Mouse (Mus musculus) hindbrain, embryonic 11.5 days (tissue): ENCODE measurements around the gene Enthd1. TPM values are rescaled to one million over a fixed set of nuclear protein-coding genes. Genes with fewer than 3 reads are reported as not detected.

ENCODE experiments used
- ATAC-seq: fragments of 200-750 bp; cut with Nextera tagmentation; 2 replicates; pipeline ENCODE4 v1.8.0; 2017; ENCODE audit warnings: mild to moderate bottlenecking, moderate TSS enrichment, moderate library complexity; ENCODE audit not compliant: low FRiP score
- DNase-seq: peaks from one replicate; pipeline ENCODE4 v3.0.0-alpha.2; 2015; ENCODE audit warnings: low spot score
- H3K27ac ChIP-seq: fragments of 300-500 bp; sonication (generic); 2 replicates; pipeline ENCODE4 v1.5.1; 2014; ENCODE audit warnings: mild to moderate bottlenecking, low read depth, low read length
- H3K27me3 ChIP-seq: fragments of 300-500 bp; sonication (generic); 2 replicates; pipeline ENCODE4 v1.6.1; 2014; ENCODE audit warnings: mild to moderate bottlenecking, low read length, moderate library complexity, mixed read lengths; ENCODE audit not compliant: control insufficient read depth, insufficient read depth
- H3K36me3 ChIP-seq: fragments of 300-500 bp; sonication (generic); 2 replicates; pipeline ENCODE4 v1.6.1; 2014; ENCODE audit warnings: mild to moderate bottlenecking, low read length, moderate library complexity, mixed read lengths; ENCODE audit not compliant: control insufficient read depth, insufficient read depth
- H3K4me1 ChIP-seq: fragments of 300-500 bp; sonication (generic); replicated peaks from 2 replicates; pipeline ENCODE4 v1.6.1; 2014; ENCODE audit warnings: low read length, mixed read lengths; ENCODE audit not compliant: control insufficient read depth, insufficient read depth
- H3K4me2 ChIP-seq: fragments of 300-500 bp; sonication (generic); replicated peaks from 2 replicates; pipeline ENCODE4 v1.6.1; 2014; ENCODE audit warnings: mild to moderate bottlenecking, low read depth, low read length
- H3K4me3 ChIP-seq: fragments of 300-500 bp; sonication (generic); 2 replicates; pipeline ENCODE4 v1.5.1; 2014; ENCODE audit warnings: low read depth, low read length
- H3K9ac ChIP-seq: fragments of 300-500 bp; sonication (generic); 2 replicates; pipeline ENCODE4 v1.6.1; 2014; ENCODE audit warnings: low read depth, low read length
- H3K9me3 ChIP-seq: fragments of 300-500 bp; sonication (generic); 2 replicates; pipeline ENCODE4 v1.6.1; 2016; ENCODE audit warnings: low read length; ENCODE audit not compliant: control insufficient read depth
- WGBS: fragments of 180-500 bp; shearing (Covaris S2); extraction: QIAGEN DNeasy Blood & Tissue Kit; methylation state at CpG from one replicate; pipeline ENCODE4 v1.1.7; 2014; 5-methylcytosine and 5-hydroxymethylcytosine counted together
- polyA plus RNA-seq: library from polyadenylated mRNA; unstranded; fragments of >200 nt; fragmentation: Nextera tagmentation; extraction: Ambion mirVana; gene quantifications from 2 replicates; pipeline ENCODE4 v1.2.1, GENCODE M21; 2014

Gene Enthd1
- polyA plus RNA-seq, 1 experiment from 2014 or later: not detected

GRCm38 (mm10) chr15:80569205-80569604, 4.2 kb upstream of the Enthd1 start:
- Histone ChIP-seq H3K9me3 (no peaks in the 10 kb centered on the region), H3K36me3 (no peaks in the 10 kb centered on the region), H3K9ac (no peak overlapping the region), H3K4me3 (no peak overlapping the region), H3K27me3 (no peaks in the 10 kb centered on the region), H3K4me1 (no peaks in the 10 kb centered on the region), H3K27ac (no peak overlapping the region), H3K4me2 (no peak overlapping the region)
- ATAC-seq (no peak), DNase-seq (no peak)
- 83% methylated on average over 7 of the region's 7 CpGs for whole genome bisulfite sequencing

- Histone ChIP-seq H3K4me2 (no peak overlapping the region), H3K4me1 (no peaks in the 10 kb centered on the region), H3K4me3 (no peak overlapping the region), H3K27ac (no peak overlapping the region), H3K27me3 (no peaks in the 10 kb centered on the region), H3K9ac (no peak overlapping the region), H3K36me3 (no peaks in the 10 kb centered on the region), H3K9me3 (no peaks in the 10 kb centered on the region)
- ATAC-seq (no peak), DNase-seq (no peak)
- 81% methylated on average over 4 of the region's 4 CpGs for WGBS
These were observed 2.8 kb upstream of the Enthd1 start for GRCm38 (mm10) chr15:80567731-80568130.

DNA sequence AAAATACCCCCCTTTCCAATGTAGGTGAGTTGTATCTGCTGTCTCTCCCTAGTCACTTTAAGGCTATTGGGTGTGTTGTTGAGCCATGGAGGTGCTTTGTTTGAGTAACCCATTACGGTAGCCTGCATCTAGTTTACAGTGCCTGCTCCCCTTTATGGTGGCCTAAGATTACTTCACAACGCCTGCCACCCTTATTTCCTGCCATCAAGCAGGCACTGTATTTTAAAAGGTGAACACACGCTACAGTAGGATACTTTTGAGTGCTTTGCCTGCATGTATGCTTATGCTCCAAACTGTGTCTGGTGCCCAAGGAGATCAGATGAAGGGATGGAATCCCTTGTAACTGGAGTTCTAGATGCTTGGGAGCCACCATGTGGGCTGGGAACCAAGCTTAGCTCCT, 2.2 kb upstream of the Enthd1 start:
- Histone ChIP-seq H3K9me3 (no peaks in the 10 kb centered on the region), H3K4me3 (no peak overlapping the region), H3K27me3 (no peaks in the 10 kb centered on the region), H3K9ac (no peak overlapping the region), H3K4me1 (no peaks in the 10 kb centered on the region), H3K27ac (no peak overlapping the region), H3K4me2 (no peak overlapping the region), H3K36me3 (no peaks in the 10 kb centered on the region)
- DNase-seq: no peak
- no peak for ATAC-seq
- 94% methylated on average over 3 of the region's 3 CpGs for WGBS

- no peak for ATAC-seq
- H3K4me2 ChIP-seq: no peak overlapping the region
These were observed 1.7 kb upstream of the Enthd1 start for GRCm38 (mm10) chr15:80566696-80567095.

DNA sequence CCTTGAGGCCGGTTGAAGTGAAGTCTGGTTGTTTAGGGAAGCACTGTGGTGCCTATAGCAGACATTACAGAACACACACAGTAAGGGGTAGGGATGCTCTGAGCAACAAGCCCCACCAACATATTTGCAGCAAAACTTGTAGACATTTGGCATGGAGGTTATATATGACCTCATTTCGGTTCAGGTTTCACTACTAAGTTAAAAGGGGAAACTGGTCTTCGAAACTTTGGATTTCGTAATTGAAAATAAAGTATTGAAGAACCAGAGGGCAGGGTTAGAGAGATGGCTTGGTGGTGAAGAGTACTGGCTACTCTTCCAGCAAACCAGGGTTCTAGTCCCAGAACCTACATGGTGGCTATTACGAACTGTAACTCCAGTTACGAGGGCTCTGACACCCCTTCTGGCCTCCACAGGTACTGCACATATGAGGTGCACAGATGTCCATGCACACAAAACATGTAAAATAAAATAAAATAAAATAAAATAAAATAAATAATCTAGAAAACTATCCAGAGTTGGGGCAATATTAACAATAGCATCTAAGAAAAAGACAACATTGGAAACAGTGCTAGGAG, 1.2 kb downstream of the Enthd1 start:
- Histone ChIP-seq H3K4me3 (no peak overlapping the region), H3K4me1 (no peaks in the 10 kb centered on the region), H3K27me3 (no peaks in the 10 kb centered on the region), H3K27ac (no peak overlapping the region), H3K9me3 (no peaks in the 10 kb centered on the region), H3K9ac (no peak overlapping the region), H3K36me3 (no peaks in the 10 kb centered on the region), H3K4me2 (no peak overlapping the region)
- 86% methylated on average over 6 of the region's 6 CpGs for WGBS
- DNase-seq: no peak
- no peak for ATAC-seq

More at GRCm38 (mm10) chr15:80566696-80567095, 1.7 kb upstream of the Enthd1 start:
- H3K4me1 ChIP-seq: no peaks in the 10 kb centered on the region
- no peaks in the 10 kb centered on the region for H3K27me3 ChIP-seq
- H3K9ac ChIP-seq: no peak overlapping the region
- no peak overlapping the region for H3K27ac ChIP-seq
- DNase-seq: no peak
- H3K9me3 ChIP-seq: no peaks in the 10 kb centered on the region
- 96% methylated on average over 6 of the region's 6 CpGs for WGBS
- no peak overlapping the region for H3K4me3 ChIP-seq
- H3K36me3 ChIP-seq: no peaks in the 10 kb centered on the region

- Histone ChIP-seq H3K4me1 (no peaks in the 10 kb centered on the region), H3K4me3 (no peak overlapping the region), H3K9ac (no peak overlapping the region), H3K27ac (no peak overlapping the region), H3K9me3 (no peaks in the 10 kb centered on the region), H3K4me2 (no peak overlapping the region), H3K36me3 (no peaks in the 10 kb centered on the region), H3K27me3 (no peaks in the 10 kb centered on the region)
- WGBS: 87% methylated on average over 3 of the region's 3 CpGs
- ATAC-seq (no peak), DNase-seq (no peak)
These were observed 2.5 kb downstream of the Enthd1 start for GRCm38 (mm10) chr15:80562446-80562845.

- Histone ChIP-seq H3K9ac (no peak overlapping the region), H3K4me1 (no peaks in the 10 kb centered on the region), H3K4me3 (no peak overlapping the region), H3K27me3 (no peaks in the 10 kb centered on the region), H3K4me2 (no peak overlapping the region), H3K36me3 (no peaks in the 10 kb centered on the region), H3K9me3 (no peaks in the 10 kb centered on the region), H3K27ac (no peak overlapping the region)
- ATAC-seq: no peak
- 66% methylated on average over 15 of the region's 15 CpGs for WGBS
- no peak for DNase-seq
These were observed 4.0 kb downstream of the Enthd1 start for GRCm38 (mm10) chr15:80560646-80561580.

DNA sequence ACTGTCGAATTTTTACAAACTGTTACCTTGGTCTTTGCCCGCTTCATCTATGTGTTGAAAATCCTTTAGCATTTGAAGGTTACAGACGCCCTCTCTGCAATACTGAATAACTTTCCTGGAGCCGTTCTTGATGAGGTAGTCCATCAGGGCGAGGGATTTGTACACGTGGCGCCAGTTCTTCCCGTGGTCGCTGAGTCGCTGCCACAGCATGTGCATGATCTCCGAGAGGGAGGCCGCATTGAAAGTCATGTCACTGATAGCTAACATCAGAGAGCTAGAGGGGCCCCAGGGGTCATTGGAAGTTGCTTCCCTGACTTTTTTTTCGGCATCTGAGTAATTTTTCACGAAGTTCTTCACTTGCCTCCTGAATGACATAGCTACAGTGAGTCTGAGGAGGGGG, 5.0 kb downstream of the Enthd1 start:
- Histone ChIP-seq H3K9ac (no peak overlapping the region), H3K4me3 (no peak overlapping the region), H3K9me3 (no peaks in the 10 kb centered on the region), H3K4me2 (no peak overlapping the region), H3K27ac (no peak overlapping the region), H3K36me3 (no peaks in the 10 kb centered on the region), H3K4me1 (no peaks in the 10 kb centered on the region), H3K27me3 (no peaks in the 10 kb centered on the region)
- no peak for DNase-seq
- 61% methylated on average over 14 of the region's 14 CpGs for whole genome bisulfite sequencing
- no peak for ATAC-seq

DNA sequence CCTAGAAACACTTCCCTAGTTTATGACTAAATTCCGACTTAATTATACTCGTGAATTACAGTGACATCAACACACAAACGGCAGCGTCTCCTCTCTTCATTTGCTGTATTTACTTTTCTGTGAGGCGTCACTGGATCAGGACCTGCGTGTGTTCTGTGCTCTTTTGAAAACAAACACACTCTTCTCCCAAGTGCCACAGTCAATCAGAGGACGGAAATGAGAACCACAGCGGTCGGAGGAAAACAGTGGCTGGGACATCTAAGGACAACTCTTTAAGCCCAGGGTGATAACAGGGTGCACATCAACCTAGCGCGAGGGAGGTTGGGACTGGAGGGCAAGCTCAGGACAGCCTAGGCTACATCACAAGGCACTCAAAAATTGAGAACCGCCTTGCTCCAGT, 5.4 kb downstream of the Enthd1 start:
- Histone ChIP-seq H3K27me3 (no peaks in the 10 kb centered on the region), H3K9ac (no peak overlapping the region), H3K4me2 (no peak overlapping the region), H3K4me3 (no peak overlapping the region), H3K27ac (no peak overlapping the region), H3K36me3 (no peaks in the 10 kb centered on the region), H3K9me3 (no peaks in the 10 kb centered on the region), H3K4me1 (no peaks in the 10 kb centered on the region)
- ATAC-seq (no peak), DNase-seq (no peak)
- 72% methylated on average over 12 of the region's 12 CpGs for WGBS
